Mouse (Mus musculus): ENCODE measurements around the gene Syce2. TPM values are rescaled to one million over a fixed set of nuclear protein-coding genes. Genes with fewer than 3 reads are reported as not detected.

Gene Syce2
- polyA plus RNA-seq, 1 experiment from 2014 or later: 30.6 TPM

- H3K4me2 ChIP-seq (ENCODE audit: low read depth, low read length): peak overlapping the region; percentile 95
Observed at GRCm38 (mm10) chr8:84909949-84910348, 38.0 kb downstream of the Syce2 start.

GRCm38 (mm10) chr8:84910551-84910950 is 38.6 kb downstream of the Syce2 start:
- DNase-seq: no peak
- H3K4me3 ChIP-seq (ENCODE audit: low read depth, low read length): no peak overlapping the region

More at GRCm38 (mm10) chr8:84909949-84910348, 38.0 kb downstream of the Syce2 start:
- H3K36me3 ChIP-seq (replicated peaks; ENCODE audit: insufficient read depth, low read length): peaks cover 12% of the 10 kb centered on the region
- WGBS (ENCODE audit: insufficient replicate concordance): 72% methylated on average over 5 of the region's 5 CpGs
- H3K9ac ChIP-seq (replicated peaks): no peak overlapping the region
- H3K9me3 ChIP-seq (ENCODE audit: low read length): no peaks in the 10 kb centered on the region
- H3K27ac ChIP-seq (ENCODE audit: low read depth): peak overlapping the region; percentile 84
- H3K4me3 ChIP-seq (ENCODE audit: low read depth, low read length): peak overlapping the region; percentile 65
- peaks cover 28% of the 10 kb centered on the region for H3K4me1 ChIP-seq (ENCODE audit: insufficient read depth)
- H3K27me3 ChIP-seq (ENCODE audit: insufficient read depth, low read length): peaks cover 16% of the 10 kb centered on the region
- no peak for DNase-seq
- ATAC-seq: no peak
- no peak for TF ChIP-seq CTCF (IDR thresholded peaks at IDR 0.05; ENCODE audit: low read depth)
- no peak for TF ChIP-seq EP300 (IDR thresholded peaks at IDR 0.05; ENCODE audit: low read depth)

GRCm38 (mm10) chr8:84911854-84912253 is 39.9 kb downstream of the Syce2 start:
- no peak overlapping the region for H3K9ac ChIP-seq (replicated peaks)
- H3K4me1 ChIP-seq (ENCODE audit: insufficient read depth): peaks cover 28% of the 10 kb centered on the region
- H3K4me2 ChIP-seq (ENCODE audit: low read depth, low read length): no peak overlapping the region
- H3K27me3 ChIP-seq (ENCODE audit: insufficient read depth, low read length): peaks cover 16% of the 10 kb centered on the region
- H3K4me3 ChIP-seq (ENCODE audit: low read depth, low read length): no peak overlapping the region
- no peaks in the 10 kb centered on the region for H3K9me3 ChIP-seq (ENCODE audit: low read length)
- peaks cover 3% of the 10 kb centered on the region; the same call in 1 of the 2 replicates for H3K36me3 ChIP-seq (replicated peaks; ENCODE audit: insufficient read depth, low read length)
- ATAC-seq (no peak), DNase-seq (no peak)
- TF ChIP-seq CTCF (IDR thresholded peaks at IDR 0.05; ENCODE audit: low read depth) (no peak), EP300 (IDR thresholded peaks at IDR 0.05; ENCODE audit: low read depth) (no peak)
- WGBS (ENCODE audit: insufficient replicate concordance): 92% methylated on average over 9 of the region's 9 CpGs
- no peak overlapping the region for H3K27ac ChIP-seq (ENCODE audit: low read depth)

More at GRCm38 (mm10) chr8:84910551-84910950, 38.6 kb downstream of the Syce2 start:
- 92% methylated on average over 6 of the region's 6 CpGs for WGBS (ENCODE audit: insufficient replicate concordance)
- Histone ChIP-seq H3K27me3 (ENCODE audit: insufficient read depth, low read length) (peaks cover 16% of the 10 kb centered on the region), H3K9ac (replicated peaks) (no peak overlapping the region; the same call in 1 of the 2 replicates), H3K9me3 (ENCODE audit: low read length) (no peaks in the 10 kb centered on the region), H3K36me3 (replicated peaks; ENCODE audit: insufficient read depth, low read length) (peaks cover 7% of the 10 kb centered on the region), H3K4me2 (ENCODE audit: low read depth, low read length) (peak overlapping the region; percentile 95), H3K27ac (ENCODE audit: low read depth) (no peak overlapping the region), H3K4me1 (ENCODE audit: insufficient read depth) (peaks cover 28% of the 10 kb centered on the region)
- no peak for ATAC-seq
- TF ChIP-seq EP300 (IDR thresholded peaks at IDR 0.05; ENCODE audit: low read depth): no peak
- no peak for TF ChIP-seq CTCF (IDR thresholded peaks at IDR 0.05; ENCODE audit: low read depth)

DNA sequence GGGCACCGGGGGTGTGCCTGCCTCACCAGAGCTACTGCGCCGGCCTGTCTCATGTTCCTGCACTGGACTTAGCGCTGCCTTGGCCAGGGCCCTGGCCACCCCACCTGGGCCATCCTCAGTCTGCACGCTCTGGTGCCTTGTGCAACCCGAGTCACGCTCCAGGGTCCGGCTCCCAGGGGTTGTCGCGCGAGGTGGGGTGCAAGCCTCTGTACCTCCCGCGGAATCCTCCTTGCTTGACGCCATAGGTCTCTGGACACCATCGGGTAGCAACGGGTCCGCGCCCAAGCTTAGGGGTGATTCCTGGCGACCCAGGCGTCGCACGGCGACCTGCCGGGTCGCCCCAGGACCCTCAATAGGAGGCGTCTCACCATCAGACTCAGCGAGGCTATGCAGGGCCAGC is 40.5 kb downstream of the Syce2 start:
- 23% methylated on average over 26 of the region's 27 CpGs for WGBS (ENCODE audit: insufficient replicate concordance)
- Histone ChIP-seq H3K9me3 (ENCODE audit: low read length) (no peaks in the 10 kb centered on the region), H3K4me1 (ENCODE audit: insufficient read depth) (peaks cover 28% of the 10 kb centered on the region), H3K4me2 (ENCODE audit: low read depth, low read length) (peak overlapping the region; percentile 81), H3K27me3 (ENCODE audit: insufficient read depth, low read length) (peaks cover 16% of the 10 kb centered on the region), H3K36me3 (replicated peaks; ENCODE audit: insufficient read depth, low read length) (peaks cover 3% of the 10 kb centered on the region; the same call in 1 of the 2 replicates), H3K4me3 (ENCODE audit: low read depth, low read length) (peak overlapping the region; percentile 35), H3K27ac (ENCODE audit: low read depth) (no peak overlapping the region), H3K9ac (replicated peaks) (no peak overlapping the region)
- TF ChIP-seq EP300 (IDR thresholded peaks at IDR 0.05; ENCODE audit: low read depth) (no peak), CTCF (IDR thresholded peaks at IDR 0.05; ENCODE audit: low read depth) (no peak)
- no peak for DNase-seq
- ATAC-seq: no peak

DNA sequence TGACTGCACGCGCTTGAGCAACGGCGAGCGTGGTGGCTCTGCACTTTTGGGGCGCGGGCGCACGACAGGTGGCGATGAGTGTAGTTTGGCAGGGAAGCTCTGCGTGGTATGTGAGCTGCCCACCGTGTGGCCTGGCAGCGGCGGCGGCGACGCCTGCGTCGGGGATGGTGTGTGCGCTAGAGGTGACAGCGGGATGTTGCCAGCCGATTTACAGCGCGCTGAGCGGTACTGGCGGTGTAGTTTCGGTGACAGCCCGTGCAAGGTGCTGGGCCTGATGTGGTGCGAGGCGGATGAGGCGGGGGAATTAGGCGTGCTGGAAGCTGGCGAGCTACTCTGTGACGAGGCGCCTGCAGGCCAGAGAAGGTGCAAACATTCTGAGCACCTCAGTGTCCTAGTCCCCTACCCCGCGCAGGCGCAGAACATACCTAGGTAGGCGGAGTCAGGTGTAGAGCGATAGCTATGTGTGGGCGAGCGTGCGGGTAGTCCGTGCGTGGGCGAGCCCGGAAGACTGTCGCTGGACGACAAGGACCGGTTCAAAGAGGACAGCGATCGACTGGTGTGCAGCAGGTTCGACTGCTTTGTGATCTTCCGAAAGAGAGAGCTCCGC is 41.1 kb downstream of the Syce2 start:
- peak overlapping the region; percentile 81 for H3K4me2 ChIP-seq (ENCODE audit: low read depth, low read length)
- no peak for TF ChIP-seq EP300 (IDR thresholded peaks at IDR 0.05; ENCODE audit: low read depth)
- TF ChIP-seq CTCF (IDR thresholded peaks at IDR 0.05; ENCODE audit: low read depth): no peak
- DNase-seq: peak; percentile 84
- no peaks in the 10 kb centered on the region for H3K9me3 ChIP-seq (ENCODE audit: low read length)
- peaks cover 3% of the 10 kb centered on the region; the same call in 1 of the 2 replicates for H3K36me3 ChIP-seq (replicated peaks; ENCODE audit: insufficient read depth, low read length)
- peak; percentile 56 for ATAC-seq
- peak overlapping the region; percentile 35 for H3K4me3 ChIP-seq (ENCODE audit: low read depth, low read length)
- WGBS (ENCODE audit: insufficient replicate concordance): under 1% methylated on average over 51 of the region's 55 CpGs
- peaks cover 28% of the 10 kb centered on the region for H3K4me1 ChIP-seq (ENCODE audit: insufficient read depth)
- H3K27me3 ChIP-seq (ENCODE audit: insufficient read depth, low read length): peaks cover 17% of the 10 kb centered on the region
- peak overlapping the region; percentile 13; the same call in 1 of the 2 replicates for H3K27ac ChIP-seq (ENCODE audit: low read depth)
- H3K9ac ChIP-seq (replicated peaks): peak overlapping the region; percentile 50

DNA sequence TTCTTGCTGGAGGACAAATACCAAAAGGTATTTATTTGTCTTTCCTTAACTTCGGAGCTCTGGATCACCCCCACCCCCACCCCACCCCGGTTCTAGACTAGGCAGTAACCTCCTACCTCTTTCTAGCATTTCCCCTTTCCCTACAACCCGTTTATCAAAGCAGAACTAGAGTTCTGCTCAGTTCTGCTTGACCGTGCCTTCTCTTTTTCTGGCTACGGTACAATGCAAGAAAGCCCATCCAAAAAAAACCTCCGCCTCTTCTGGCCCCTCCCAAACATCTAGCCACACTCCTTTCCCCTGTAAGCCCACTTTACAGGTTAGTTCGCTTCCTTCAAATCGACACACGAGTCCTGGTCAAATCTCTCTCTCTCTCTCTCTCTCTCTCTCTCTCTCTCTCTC is 41.6 kb downstream of the Syce2 start:
- Histone ChIP-seq H3K27me3 (ENCODE audit: insufficient read depth, low read length) (peaks cover 21% of the 10 kb centered on the region), H3K4me1 (ENCODE audit: insufficient read depth) (peaks cover 28% of the 10 kb centered on the region), H3K9ac (replicated peaks) (peak overlapping the region; percentile 50; the same call in 1 of the 2 replicates), H3K9me3 (ENCODE audit: low read length) (no peaks in the 10 kb centered on the region), H3K4me3 (ENCODE audit: low read depth, low read length) (peak overlapping the region; percentile 35), H3K4me2 (ENCODE audit: low read depth, low read length) (peak overlapping the region; percentile 81), H3K27ac (ENCODE audit: low read depth) (peak overlapping the region; percentile 13; the same call in 1 of the 2 replicates), H3K36me3 (replicated peaks; ENCODE audit: insufficient read depth, low read length) (peaks cover 3% of the 10 kb centered on the region; the same call in 1 of the 2 replicates)
- 8% methylated on average over 9 of the region's 9 CpGs for WGBS (ENCODE audit: insufficient replicate concordance)
- DNase-seq (no peak), ATAC-seq (no peak)
- TF ChIP-seq EP300 (IDR thresholded peaks at IDR 0.05; ENCODE audit: low read depth) (no peak), CTCF (IDR thresholded peaks at IDR 0.05; ENCODE audit: low read depth) (no peak)
